Mouse (Mus musculus): ENCODE results near the gene Wnt10a. TPM values are rescaled to one million over a fixed set of nuclear protein-coding genes. Genes with fewer than 3 reads are reported as not detected.
"Not testable (repeated sequence)": the region's sequence is repeated elsewhere in the genome, so short reads cannot be mapped to it uniquely, and the experiment has no call there.

Wnt10a gene
- total and polyA plus RNA-seq, 2 experiments from 2014 or later: not detected

- Histone ChIP-seq H3K9ac (replicated peaks; ENCODE audit: low read depth, low read length) (peak overlapping the region; percentile 88), H3K9me3 (replicated peaks; ENCODE audit: control insufficient read depth, low read length) (no peaks in the 10 kb centered on the region), H3K4me3 (ENCODE audit: low read depth, low read length) (peak overlapping the region; percentile 77), H3K4me1 (ENCODE audit: control insufficient read depth, insufficient read depth) (peaks cover 5% of the 10 kb centered on the region), H3K27me3 (ENCODE audit: control insufficient read depth, insufficient read depth, low read length) (no peaks in the 10 kb centered on the region), H3K4me2 (ENCODE audit: low read depth, low read length) (peak overlapping the region; percentile 76), H3K36me3 (replicated peaks; ENCODE audit: control insufficient read depth, insufficient read depth, low read length) (no peaks in the 10 kb centered on the region), H3K27ac (ENCODE audit: low read depth) (peak overlapping the region; percentile 92)
- DNase-seq (ENCODE audit: low spot score) (peak; percentile 92), ATAC-seq (ENCODE audit: insufficient read depth, low read depth) (peak; percentile 97)
- 6% methylated on average over 38 of the region's 38 CpGs for WGBS
- no peak for TF ChIP-seq CTCF (IDR thresholded peaks at IDR 0.05; ENCODE audit: low read depth)
- TF ChIP-seq EP300 (IDR thresholded peaks at IDR 0.05; ENCODE audit: low read depth): 0 out of 2 replicates have a peak, but pooled peaks have one; percentile 20
Measured at GRCm38 (mm10) chr1:74816612-74817199, 25.4 kb downstream of the Wnt10a start.

- H3K9ac ChIP-seq (replicated peaks; ENCODE audit: low read depth, low read length): peak overlapping the region; percentile 88
- peak overlapping the region; percentile 76 for H3K4me2 ChIP-seq (ENCODE audit: low read depth, low read length)
- no peaks in the 10 kb centered on the region for H3K36me3 ChIP-seq (replicated peaks; ENCODE audit: control insufficient read depth, insufficient read depth, low read length)
- 13% methylated on average over 14 of the region's 14 CpGs for WGBS
- peak; percentile 15; the same call in 1 of the 2 replicates for ATAC-seq (ENCODE audit: insufficient read depth, low read depth)
- peak overlapping the region; percentile 92 for H3K27ac ChIP-seq (ENCODE audit: low read depth)
- H3K4me3 ChIP-seq (ENCODE audit: low read depth, low read length): peak overlapping the region; percentile 77
- DNase-seq (ENCODE audit: low spot score): no peak
- no peaks in the 10 kb centered on the region for H3K27me3 ChIP-seq (ENCODE audit: control insufficient read depth, insufficient read depth, low read length)
- no peaks in the 10 kb centered on the region for H3K9me3 ChIP-seq (replicated peaks; ENCODE audit: control insufficient read depth, low read length)
- TF ChIP-seq CTCF (IDR thresholded peaks at IDR 0.05; ENCODE audit: low read depth): no peak
- TF ChIP-seq EP300 (IDR thresholded peaks at IDR 0.05; ENCODE audit: low read depth): 0 out of 2 replicates have a peak, but pooled peaks have one; percentile 0
- H3K4me1 ChIP-seq (ENCODE audit: control insufficient read depth, insufficient read depth): peaks cover 5% of the 10 kb centered on the region
Measured at GRCm38 (mm10) chr1:74817219-74817618, 25.9 kb downstream of the Wnt10a start.

GRCm38 (mm10) chr1:74818509-74818908 is 27.2 kb downstream of the Wnt10a start:
- Histone ChIP-seq H3K9ac (replicated peaks; ENCODE audit: low read depth, low read length) (no peak overlapping the region), H3K4me1 (ENCODE audit: control insufficient read depth, insufficient read depth) (peaks cover 5% of the 10 kb centered on the region), H3K27me3 (ENCODE audit: control insufficient read depth, insufficient read depth, low read length) (no peaks in the 10 kb centered on the region), H3K4me2 (ENCODE audit: low read depth, low read length) (no peak overlapping the region), H3K4me3 (ENCODE audit: low read depth, low read length) (no peak overlapping the region), H3K36me3 (replicated peaks; ENCODE audit: control insufficient read depth, insufficient read depth, low read length) (no peaks in the 10 kb centered on the region), H3K9me3 (replicated peaks; ENCODE audit: control insufficient read depth, low read length) (no peaks in the 10 kb centered on the region), H3K27ac (ENCODE audit: low read depth) (no peak overlapping the region)
- WGBS: 84% methylated on average over 1 of the region's 1 CpGs
- ATAC-seq (ENCODE audit: insufficient read depth, low read depth) (no peak), DNase-seq (ENCODE audit: low spot score) (no peak)
- TF ChIP-seq CTCF (IDR thresholded peaks at IDR 0.05; ENCODE audit: low read depth) (no peak), EP300 (IDR thresholded peaks at IDR 0.05; ENCODE audit: low read depth) (no peak)

GRCm38 (mm10) chr1:74823598-74823997 is 32.3 kb downstream of the Wnt10a start:
- not testable (repeated sequence) for H3K4me1 ChIP-seq (ENCODE audit: control insufficient read depth, insufficient read depth); H3K27me3 ChIP-seq (ENCODE audit: control insufficient read depth, insufficient read depth, low read length); H3K9ac ChIP-seq (replicated peaks; ENCODE audit: low read depth, low read length); H3K4me2 ChIP-seq (ENCODE audit: low read depth, low read length); DNase-seq (ENCODE audit: low spot score); H3K36me3 ChIP-seq (replicated peaks; ENCODE audit: control insufficient read depth, insufficient read depth, low read length); ATAC-seq (ENCODE audit: insufficient read depth, low read depth); H3K27ac ChIP-seq (ENCODE audit: low read depth); H3K4me3 ChIP-seq (ENCODE audit: low read depth, low read length); H3K9me3 ChIP-seq (replicated peaks; ENCODE audit: control insufficient read depth, low read length)
- 82% methylated on average over 4 of the region's 4 CpGs for WGBS

GRCm38 (mm10) chr1:74824518-74825302 is 33.4 kb downstream of the Wnt10a start:
- TF ChIP-seq EP300 (IDR thresholded peaks at IDR 0.05; ENCODE audit: low read depth) (no peak), CTCF (IDR thresholded peaks at IDR 0.05; ENCODE audit: low read depth) (no peak)
- no peaks in the 10 kb centered on the region for H3K9me3 ChIP-seq (replicated peaks; ENCODE audit: control insufficient read depth, low read length)
- H3K27me3 ChIP-seq (ENCODE audit: control insufficient read depth, insufficient read depth, low read length): no peaks in the 10 kb centered on the region
- WGBS: 30% methylated on average over 14 of the region's 14 CpGs
- no peak overlapping the region for H3K27ac ChIP-seq (ENCODE audit: low read depth)
- no peak overlapping the region for H3K4me3 ChIP-seq (ENCODE audit: low read depth, low read length)
- no peaks in the 10 kb centered on the region for H3K36me3 ChIP-seq (replicated peaks; ENCODE audit: control insufficient read depth, insufficient read depth, low read length)
- H3K4me1 ChIP-seq (ENCODE audit: control insufficient read depth, insufficient read depth): no peaks in the 10 kb centered on the region
- ATAC-seq (ENCODE audit: insufficient read depth, low read depth) (no peak), DNase-seq (ENCODE audit: low spot score) (no peak)
- no peak overlapping the region for H3K9ac ChIP-seq (replicated peaks; ENCODE audit: low read depth, low read length)
- H3K4me2 ChIP-seq (ENCODE audit: low read depth, low read length): no peak overlapping the region
